Mouse (Mus musculus) heart, postnatal 0 days (tissue): ENCODE measurements around the gene Spsb1.

ENCODE experiments used
- CTCF ChIP-seq: IDR thresholded peaks from 2 replicates; pipeline ENCODE4 v1.5.1; 2016; ENCODE audit warnings: antibody characterized with exemption, control low read depth, low read depth
- EP300 ChIP-seq: IDR thresholded peaks from 2 replicates; pipeline ENCODE4 v1.6.1; 2016; ENCODE audit warnings: antibody characterized with exemption, low read depth

DNA sequence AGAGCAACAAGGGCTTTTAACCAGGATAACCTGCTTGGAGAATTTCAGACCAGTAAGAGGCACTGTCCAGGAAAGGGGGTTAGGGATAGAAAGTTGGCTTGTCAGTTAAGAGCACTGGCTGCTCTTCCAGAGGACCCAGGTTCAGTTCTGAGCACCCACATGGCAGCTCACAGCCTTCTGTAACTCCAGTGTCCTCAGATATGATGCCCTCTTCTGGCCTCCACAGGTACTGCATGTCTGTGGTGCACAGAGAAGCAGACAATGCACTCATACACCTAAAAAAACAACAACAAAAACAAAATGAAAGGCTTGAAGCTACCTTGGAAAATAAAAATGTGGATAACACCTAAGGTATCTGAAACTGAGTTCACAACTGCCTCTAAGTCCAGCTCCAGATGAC, 84.4 kb downstream of the Spsb1 start:
- TF ChIP-seq CTCF, result 0 out of 2 replicates have a peak, but pooled peaks have one; percentile 6
- TF ChIP-seq EP300, result no peak
